Mouse (Mus musculus) forelimb bud, embryonic 11.5 days (tissue): ENCODE results near the gene Higd1b.

Experiments used
- DNase-seq: peaks from one replicate; pipeline ENCODE4 v3.0.0-alpha.2; 2012; ENCODE audit warnings: low read depth, low spot score

Higd1b gene

DNA sequence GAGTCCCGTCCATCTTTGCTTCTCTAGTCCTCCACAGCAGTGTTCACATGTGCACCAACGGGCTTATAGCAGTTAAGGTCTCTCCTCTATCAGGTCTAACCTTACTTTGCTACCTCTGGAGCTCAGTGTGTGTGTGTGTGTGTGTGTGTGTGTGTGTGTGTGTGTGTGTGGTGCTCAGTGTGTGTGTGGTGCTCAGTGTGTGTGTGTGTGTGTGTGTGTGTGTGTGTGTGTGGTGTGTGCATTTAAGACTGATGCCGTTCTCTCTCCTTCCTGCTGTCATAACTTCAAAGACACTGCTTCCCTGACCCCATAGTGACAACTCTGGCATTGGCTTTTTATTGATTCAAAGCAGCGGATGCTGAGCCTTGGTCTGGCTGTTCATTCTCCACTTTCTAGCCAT lies at the start of gene Higd1b:
Gene Higd1b (plus strand): TSS at position 301 of the 400 bp plus-strand sequence.
- DNase-seq, result no peak

DNA sequence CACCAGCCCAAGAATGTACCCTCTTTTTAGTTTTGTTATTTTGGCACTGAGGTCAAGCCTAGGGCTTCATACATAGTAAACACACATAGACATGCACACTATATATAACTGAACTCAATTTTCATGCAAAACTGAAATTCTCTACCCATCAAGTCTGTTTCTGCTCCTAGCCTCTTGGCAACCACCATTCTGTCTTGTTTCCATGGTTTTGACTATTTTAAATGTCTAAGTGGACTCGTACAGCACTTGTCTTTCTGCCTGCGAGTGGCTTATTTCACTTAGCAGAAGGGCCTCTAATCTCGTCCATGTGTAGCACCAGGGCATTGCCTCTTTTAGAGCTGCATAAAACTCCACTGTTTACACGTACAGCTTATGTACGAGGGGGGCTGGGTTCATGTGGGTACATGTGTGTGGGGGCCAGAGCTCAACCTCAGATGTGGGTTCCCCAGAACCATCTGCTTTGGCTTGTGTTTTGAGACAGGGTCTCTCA lies 47.9 kb upstream of the Higd1b start:
- DNase-seq, result no peak

DNA sequence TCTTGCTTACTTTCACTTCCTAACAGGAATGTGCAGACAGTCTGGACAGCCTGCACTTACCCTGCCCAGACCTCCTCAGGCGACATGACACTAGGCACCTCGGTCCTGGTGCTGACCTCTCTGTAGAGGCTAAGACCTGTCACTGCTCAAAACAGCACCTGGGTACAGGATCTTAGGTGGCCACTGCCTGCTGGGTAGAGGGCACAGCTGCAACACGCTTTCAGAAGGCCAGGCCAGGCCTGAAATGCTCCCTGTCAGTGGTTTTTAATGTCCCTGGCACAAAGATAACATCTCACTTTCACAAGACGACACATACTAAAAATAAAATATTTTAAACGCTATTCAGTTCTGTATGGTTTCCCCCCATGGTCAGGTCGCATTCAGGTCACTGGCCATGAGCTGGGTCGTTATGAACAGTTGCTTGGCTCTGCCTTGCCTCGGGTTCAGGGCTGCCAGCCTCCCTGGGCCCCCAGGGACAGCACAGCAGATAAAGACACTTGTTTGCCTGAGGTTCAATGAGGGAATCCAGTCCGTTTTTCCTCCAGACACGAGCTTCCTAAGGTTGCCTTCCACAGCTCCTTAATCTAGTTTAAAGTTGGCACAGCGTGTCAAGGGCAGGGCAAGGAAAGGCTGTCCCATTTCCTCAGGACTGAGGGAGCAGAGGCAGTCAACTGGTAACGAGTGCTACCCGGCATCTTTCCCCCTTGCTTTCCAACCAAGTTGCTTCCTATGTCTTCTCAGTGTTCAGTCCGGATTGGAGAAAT lies 43.8 kb upstream of the Higd1b start:
- no peak for DNase-seq

DNA sequence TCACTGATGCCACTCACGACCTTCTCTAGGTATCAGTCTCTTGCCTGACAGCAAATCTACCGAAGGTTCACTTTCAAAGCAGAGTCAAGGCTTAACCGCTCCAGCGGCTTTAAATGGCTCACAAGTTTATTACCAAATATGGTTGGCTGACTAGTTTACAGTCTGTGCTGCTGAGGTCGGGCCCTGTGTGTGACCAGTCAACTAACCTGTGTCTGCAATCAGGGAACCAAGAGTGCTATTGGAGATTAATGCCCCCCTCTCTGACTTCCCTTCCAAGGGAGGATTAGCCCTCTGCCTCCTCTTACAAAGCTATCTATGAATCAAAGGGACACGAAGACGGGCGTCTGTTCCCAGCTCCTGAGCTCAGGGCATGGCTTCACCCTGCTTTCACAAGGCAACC lies 41.5 kb upstream of the Higd1b start:
- no peak for DNase-seq

DNA sequence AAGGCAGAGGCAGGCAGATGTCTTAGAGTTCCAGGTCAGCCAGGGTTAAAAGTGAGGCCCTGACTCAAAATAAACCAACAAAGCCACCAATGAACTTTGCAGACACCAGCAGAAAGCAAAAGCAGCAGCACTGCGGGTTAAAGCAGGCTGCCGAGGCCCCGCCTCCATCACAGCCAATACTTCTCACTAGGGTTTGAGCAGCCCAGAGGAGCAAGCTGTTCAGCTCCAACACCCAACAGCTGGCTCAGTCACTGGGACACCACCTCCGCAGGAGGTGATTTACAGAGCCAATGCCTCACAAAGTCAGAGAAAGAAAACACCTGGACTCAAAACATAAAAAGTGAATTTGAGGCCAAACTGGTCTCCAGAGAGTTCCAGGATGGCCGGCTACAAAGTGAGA lies 32.2 kb upstream of the Higd1b start:
- DNase-seq, result no peak

DNA sequence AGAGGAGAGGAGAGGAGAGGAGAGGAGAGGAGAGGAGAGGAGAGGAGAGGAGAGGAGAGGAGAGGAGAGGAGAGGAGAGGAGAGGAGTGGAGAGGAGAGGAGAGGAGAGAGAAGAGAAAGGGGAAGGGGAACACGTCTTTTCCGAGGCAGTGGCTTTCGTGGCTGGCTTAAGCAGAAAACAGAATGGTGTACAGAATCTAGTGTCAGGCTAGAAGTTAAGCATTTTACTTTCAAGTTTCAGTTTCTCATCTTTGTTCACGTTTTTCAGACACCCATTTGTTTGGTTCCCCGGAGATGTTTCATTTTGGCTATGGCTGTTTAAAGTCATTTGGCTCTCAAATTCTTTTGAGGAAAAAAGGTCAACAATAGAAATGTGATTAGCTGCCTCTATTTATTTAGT lies 27.4 kb upstream of the Higd1b start:
- DNase-seq, result no peak

DNA sequence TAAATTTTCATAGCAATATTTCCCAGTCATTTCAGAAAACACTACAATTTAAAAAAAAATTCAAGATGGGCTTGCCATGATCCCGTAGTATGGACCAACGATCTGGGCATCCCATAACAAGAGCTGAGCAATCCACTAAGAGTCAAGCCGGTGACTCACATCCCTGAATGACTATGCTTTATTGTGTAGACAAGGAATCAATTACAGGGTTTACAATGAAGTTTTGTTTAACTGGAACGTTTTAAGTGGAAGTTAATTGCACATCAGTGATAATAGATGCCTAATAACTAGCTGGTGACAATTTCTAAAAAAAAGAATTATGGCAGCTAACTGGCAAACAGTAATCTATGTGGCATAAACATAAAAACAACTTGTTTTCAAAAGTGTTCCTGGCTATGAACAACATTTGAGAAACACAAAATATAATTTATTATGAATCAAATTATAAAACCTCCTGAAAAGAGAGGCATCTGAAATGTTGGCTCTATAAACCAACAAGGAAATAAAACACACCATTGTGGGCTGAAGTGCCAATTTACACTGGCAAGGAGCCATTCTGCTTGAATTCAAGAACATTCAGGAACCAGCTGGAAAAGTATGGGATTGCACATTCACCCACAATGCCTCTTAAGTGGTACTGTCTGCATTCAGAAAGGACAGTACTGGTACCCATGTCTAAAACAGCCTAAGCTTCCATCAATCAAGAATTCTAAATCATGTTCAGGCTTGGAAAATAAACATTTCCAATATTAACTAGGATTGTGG lies 24.7 kb upstream of the Higd1b start:
- DNase-seq, result no peak

DNA sequence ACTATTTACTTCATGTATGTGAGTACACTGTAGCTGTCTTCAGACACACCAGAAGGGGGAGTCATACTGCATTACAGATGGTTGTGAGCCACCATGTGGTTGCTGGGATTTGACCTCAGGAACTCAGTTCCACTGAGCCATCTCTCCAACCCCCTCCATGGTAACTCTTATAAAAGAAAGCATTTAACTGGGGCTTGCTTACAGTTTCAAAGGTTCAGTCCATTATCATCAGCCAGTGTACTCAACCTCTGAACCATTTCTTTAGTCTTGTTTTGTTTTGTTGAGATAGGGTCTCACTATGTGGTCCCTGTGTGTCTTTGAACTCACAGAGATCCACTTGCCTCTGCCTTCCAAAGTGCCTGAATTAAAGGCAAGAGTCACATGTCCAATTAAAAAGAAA lies 20.8 kb upstream of the Higd1b start:
- DNase-seq, result no peak

DNA sequence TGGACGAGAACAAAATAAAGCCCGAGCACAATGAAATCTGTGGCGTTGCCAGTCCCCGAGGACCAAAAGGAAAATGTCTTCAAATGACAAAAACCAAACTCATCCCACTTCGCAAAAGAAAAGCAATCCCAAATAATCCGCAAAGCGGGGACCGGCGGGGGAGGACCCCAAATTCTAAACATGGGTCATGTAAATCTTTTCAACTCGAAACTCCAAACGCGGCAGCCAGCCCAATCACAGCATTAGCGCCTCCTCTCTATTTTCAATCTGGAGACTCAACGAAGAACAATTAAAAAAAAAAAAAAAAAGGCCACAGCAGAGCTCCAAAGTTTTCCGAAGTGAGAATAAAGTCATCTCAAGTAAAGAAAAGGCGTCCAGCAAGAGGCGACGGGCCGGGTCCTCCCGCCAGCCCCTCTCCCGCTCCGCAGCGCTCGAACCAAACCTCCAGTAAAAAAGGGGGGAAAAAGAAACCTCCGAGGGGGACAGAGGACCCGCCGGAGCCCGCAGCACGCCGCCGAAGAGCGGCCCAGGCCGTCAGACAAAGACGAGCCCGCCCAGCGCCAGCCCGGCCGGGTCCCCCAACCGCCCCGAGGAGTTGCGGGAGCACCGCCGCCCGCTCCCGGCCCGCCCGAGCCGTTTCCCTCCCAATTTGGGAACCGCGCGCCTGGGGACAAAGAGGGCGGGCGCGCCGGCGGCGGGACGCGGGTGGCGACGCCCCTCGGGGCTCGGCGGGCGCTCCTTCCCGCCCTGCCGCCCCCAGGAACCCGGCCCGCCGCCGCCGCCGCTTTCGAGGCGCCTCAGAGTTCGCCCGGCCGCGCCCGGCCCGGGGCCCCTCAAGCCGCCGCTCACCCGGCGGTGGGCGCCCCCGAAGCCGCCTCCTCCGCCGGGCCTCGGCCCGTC lies 17.3 kb upstream of the Higd1b start:
- peak; percentile 19 for DNase-seq

DNA sequence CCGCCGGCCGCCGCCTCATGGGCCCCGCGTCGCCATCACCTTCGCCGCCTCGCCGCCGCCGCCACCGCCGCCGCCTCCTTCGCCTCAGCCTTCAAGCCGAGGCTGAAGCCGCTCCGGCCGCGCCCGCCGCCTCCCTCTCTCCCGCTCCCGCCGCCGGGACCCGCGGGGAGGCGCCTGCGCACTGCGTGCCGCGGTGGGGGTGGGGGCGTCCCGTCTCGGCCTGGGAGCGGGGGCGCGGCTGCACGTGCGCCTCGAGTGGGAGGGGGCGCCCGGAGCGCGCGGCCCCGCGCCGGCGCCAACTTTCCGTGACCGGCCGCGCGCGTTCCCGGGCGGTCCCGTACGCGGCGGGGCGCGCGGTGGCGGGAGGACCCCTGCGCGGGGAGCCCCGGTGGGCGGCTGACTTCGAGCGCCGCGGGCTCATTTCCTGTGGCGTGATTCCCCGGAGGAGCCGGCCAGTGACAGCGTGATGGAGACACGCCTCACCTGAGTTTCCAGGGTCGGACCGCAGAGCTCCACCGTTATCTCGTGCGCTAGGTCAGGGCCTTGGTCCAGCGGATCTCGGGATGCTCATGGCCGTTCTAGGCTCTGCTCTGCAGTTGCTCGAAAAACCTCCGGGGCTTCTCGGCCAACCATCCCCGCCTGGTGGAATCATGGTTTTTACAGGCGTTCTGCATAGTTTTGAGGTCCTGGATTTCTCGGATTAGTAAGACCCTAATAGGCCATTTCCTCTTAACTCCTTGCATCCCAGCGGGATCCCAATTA lies 16.4 kb upstream of the Higd1b start, which contains the start of gene Gjc1:
Gene Gjc1 (minus strand): TSS at position 680 of the 762 bp plus-strand sequence.
- peak; percentile 89 for DNase-seq

DNA sequence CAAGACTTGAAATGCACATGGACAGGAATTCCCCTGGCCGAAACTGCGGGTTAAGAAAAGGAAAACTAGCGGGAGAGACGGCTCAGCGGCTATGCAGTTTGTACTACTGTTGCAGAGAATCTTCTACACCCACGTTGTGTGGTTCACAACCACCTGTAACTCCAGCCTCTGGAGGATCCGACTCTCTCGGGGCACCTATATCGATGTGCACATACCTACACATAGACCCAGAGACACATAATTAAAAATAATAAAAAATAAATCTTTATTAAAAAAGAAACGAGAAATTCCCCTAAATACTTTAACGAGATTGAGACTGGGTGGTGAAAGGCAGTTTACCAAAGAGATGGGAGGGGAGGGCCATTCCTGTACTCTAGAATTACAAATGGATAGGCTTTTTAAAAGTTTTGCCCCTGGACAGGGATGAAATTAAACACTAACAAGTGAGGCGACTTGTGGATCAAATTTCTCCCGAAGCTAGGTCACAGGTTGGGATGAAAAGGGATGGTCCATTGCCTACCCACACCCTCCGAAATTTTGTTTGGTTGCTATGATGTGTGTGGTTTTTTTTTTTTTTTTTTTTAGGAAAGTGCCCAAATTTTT lies 15.8 kb upstream of the Higd1b start:
- DNase-seq, result no peak

DNA sequence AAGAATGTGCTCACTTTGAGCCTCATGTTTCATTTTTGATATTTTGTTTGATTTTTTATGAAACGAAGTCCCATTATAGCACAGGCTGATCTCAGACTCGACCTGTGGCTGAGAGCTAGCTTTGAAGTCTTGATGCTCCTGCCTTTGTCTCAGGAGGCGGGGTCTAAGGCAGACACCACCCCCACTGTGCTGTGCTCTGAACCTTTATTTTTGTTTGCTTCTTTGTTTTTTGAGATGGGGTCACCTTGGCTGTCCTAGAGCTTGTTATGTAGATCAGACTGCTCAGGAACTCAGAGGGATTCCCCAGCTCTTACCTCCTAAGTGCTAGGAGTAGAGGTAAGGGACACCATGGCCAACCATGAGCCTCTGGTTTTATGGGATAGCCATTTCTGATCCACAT lies 15.2 kb upstream of the Higd1b start:
- DNase-seq, result no peak

DNA sequence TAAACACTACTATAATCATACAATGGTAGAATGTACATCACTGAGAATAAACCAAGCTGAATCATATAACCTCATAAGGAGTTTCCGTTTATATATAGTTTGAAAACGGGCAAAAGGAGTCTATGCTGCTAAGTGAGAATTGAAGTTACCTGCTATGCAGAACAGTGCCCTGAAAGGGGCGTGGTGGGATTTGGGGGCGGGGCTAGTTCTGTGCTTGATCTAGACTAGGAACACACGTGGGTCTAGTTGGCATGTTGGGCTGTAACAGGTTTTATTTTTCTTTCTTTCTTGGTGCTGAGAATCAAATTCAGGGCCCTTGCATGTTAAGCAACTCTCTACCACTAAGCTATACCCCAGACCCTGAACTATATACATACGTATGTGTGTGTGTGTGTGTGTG lies 14.4 kb upstream of the Higd1b start:
- no peak for DNase-seq

DNA sequence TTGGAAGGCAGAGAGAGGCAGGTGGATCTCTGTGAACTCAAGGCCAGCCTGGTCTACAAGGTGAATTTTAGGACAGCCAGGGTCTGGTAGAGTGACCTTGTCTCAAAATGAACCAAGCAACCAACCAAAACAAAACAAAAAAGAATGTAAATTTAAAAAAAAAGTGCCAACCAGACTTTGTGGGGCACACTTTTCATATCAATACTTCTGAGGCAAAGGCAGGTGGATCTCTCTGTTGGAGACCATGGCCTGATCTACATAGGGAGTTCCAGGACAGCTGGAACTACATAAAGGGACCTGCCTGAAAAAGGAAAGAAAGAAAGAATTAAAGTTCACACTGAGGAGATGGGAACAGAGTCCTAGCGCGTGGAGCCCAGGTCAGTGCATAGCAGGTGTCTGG lies 9.2 kb upstream of the Higd1b start:
- no peak for DNase-seq

DNA sequence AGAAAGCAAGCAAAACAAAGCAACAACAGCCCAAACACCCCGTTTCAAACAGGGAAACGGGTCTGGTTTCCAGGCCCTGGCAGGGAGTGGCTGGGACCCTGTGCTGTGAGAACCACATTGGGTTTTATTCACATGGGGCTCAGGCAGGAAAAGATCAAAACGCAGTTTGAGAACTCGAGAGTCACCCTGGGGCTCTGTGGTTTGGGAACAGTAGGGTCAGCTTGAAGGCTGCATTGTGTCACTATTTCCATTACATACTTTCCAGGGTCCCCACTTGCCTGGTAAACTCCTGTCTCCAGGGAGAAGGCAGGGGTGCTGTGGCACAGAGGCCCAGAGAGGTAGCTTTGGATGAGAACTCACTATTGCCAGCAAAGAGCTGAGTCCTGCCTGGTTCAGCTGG lies 8.6 kb upstream of the Higd1b start:
- DNase-seq, result no peak

DNA sequence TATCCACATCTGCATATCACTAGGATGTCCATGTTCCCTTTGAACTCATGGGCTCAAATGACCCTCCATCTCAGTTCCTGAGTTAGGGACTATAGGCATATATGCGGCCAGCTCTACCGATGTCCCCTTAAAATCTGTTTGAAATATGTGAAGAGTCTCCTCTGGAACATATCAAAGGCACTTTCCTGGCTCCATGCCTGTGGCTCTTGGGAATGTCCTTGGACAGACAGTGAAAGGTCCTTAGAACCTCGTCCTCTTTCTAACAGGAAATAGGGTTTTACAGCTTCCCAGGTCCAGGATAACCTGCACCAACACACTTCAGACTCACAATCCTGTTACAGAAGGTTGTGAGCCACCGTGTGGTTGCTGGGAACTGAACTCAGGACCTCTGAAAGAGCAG lies 5.4 kb upstream of the Higd1b start:
- DNase-seq, result no peak

DNA sequence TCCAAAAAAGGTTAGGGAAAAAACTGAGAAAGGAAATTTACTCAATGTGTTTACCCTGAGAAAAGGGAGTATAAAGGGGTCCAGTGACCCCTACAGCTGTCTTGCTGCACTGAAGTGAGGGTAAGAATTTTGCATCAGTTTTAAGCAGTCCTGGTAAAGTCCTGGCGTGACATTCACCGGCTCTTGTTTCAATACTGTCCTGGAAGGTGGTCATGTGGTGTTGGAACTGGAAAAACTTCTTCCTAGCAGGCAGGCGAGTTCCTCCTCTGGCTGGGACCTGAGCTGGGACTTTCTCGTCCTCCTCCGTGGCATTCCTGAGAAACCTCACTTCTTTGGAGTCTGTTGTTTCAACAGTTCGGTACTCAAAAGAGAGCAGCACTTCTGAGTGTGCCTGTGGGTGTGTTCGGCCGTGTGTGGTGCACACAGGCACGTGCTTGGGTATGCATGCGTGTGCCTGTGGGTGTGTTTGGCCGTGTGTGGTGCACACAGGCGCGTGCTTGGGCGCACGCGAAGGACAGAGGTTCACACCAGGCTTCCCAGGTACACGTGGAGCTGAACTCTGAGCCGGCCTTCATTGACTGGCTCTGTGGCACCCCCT lies 2.9 kb upstream of the Higd1b start:
- no peak for DNase-seq

DNA sequence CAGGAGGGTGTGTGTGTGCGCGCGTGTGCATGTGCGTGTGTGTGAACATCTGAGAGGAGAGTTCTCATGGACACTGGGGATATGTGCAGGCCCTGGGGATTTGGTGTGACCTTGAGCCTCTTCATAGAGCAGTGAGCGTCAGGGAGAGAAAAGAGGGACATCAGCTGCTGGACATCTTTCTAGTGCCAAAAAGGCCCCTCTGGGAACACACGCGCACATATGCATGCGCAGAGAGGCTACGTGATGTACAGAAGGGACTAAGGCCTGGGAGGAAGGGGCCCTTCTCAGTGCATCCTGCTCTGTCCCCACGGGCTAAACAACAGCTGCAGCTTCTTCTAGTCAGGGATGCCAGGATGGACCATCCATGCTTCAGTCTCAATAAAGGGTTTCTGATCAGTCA lies 1.4 kb upstream of the Higd1b start:
- no peak for DNase-seq

DNA sequence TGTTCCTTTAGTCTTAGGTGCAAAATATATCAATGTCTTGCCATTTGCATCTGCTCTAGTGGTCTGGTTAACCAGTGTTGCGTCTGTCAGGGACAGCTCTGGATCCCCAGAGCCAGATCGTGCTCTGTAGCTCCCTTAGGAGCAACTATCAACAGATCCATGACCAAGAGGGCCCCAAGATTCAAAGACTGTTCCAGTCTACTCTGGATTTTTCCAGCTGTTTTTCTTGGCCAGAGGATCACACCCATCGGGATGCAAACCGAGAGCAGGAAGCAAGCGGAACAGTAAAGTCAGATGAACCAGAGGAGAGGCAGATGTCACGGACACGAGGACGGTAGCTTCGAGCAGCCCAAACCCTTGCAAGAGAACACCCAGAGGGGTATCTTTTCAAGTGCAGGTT lies 497 bp downstream of the Higd1b start:
- DNase-seq, result no peak

DNA sequence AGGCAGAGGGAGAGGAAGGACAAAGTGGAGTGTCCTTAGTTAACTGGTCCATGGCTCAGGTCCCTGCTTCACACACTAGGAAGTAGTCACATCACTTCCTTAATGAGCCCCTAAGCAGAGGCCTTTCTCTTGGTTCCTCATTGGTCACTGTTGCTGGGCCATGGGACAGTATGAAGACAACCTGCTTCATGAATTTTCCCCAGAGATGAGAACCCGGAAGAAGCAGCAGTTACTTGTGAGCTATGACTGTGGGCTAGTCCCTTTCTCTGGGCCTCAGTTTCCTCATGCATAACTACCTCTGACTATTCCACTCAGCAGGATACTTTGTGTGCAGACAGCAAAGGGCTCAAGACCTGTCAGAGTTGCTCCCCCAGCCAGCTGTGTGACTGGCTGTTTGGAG lies 1.7 kb downstream of the Higd1b start:
- DNase-seq, result no peak
